Mouse (Mus musculus): Measurements from ENCODE around the gene Wwc1.

DNA sequence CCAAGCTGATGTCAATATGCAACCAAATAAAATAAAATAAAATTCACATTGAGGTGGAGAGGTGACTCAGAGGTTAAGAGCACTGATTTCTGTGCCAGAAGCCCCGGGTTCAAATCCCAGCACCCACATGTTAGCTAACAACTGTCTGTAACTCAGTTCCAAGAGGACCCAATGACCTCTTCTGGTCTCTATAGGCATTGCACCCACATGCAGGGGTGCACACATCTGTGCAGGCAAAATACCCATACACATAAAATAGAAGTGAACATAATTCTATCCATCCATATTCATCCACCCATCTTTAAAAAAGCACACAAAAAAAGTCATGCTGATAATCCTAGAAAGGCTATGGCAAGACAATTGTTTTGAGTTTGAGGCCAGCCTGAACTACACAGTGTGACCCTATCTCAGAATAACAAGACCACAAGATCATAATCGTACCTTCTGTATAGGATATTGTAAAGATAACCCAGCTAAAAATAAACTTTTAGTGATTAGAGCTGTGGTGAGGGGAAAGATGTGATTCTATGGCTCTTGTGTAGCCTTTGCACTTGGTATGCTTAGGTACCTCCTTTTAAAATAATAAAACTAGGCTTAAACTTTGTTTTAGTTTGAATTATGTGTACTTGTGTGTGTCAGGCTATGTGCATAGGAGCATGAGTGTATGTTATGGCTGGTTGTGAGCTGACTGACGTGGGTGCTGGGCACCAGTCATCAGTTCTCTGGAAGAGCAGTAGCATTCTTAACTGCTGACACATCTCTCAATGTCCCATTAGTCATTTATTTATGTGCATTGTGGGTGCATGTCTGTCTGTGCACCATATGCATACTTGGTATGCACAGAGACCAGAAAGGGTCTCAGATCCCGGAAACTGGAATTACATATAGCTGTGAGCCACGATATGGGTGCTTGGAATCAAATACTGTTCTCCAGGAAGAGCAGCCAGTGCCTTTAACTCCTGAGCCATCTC, 142.9 kb downstream of the Wwc1 start:
- no peak for TF ChIP-seq CTCF (IDR thresholded peaks at IDR 0.05; ENCODE audit: low read depth, low read length)
- no peak for TF ChIP-seq POLR2A (IDR thresholded peaks at IDR 0.05; ENCODE audit: extremely low read depth, insufficient read depth, low read length)

All from liver, adult 2 months (tissue).